Mouse (Mus musculus) cerebellum, adult 2 months (tissue): ENCODE measurements around the gene Six2. TPM values are rescaled to one million over a fixed set of nuclear protein-coding genes. Genes with fewer than 3 reads are reported as not detected.

Source experiments
- DNase-seq, 2 experiments: peaks; one replicate each; pipeline ENCODE4 v3.0.0; 2021
- H3K27ac ChIP-seq: fragments of 200-500 bp; 2 replicates; pipeline ENCODE4 v1.5.1; 2012; ENCODE audit warnings: low read length, control low read depth, inconsistent platforms; ENCODE audit not compliant: insufficient read depth
- H3K27me3 ChIP-seq: fragments of 200-500 bp; 2 replicates; pipeline ENCODE4 v1.6.1; 2012; ENCODE audit warnings: inconsistent platforms, mild to moderate bottlenecking, low read length, moderate library complexity; ENCODE audit not compliant: control insufficient read depth, insufficient read depth
- H3K4me1 ChIP-seq: fragments of 200-500 bp; 2 replicates; pipeline ENCODE4 v1.6.1; 2011; ENCODE audit warnings: low read length; ENCODE audit not compliant: control insufficient read depth, insufficient read depth
- H3K4me3 ChIP-seq: fragments of 200-500 bp; replicated peaks from 2 replicates; pipeline ENCODE3; 2011; ENCODE audit warnings: mild to moderate bottlenecking, low read depth, low read length, control low read depth; ENCODE audit not compliant: insufficient read depth
- CTCF ChIP-seq: fragments of 200-500 bp; IDR thresholded peaks from 2 replicates; pipeline ENCODE4 v1.5.1; 2011; ENCODE audit warnings: low read depth, mild to moderate bottlenecking, control low read depth, low read length, moderate library complexity, borderline replicate concordance; ENCODE audit not compliant: insufficient read depth
- POLR2A ChIP-seq: fragments of 200-500 bp; IDR thresholded peaks from 2 replicates; pipeline ENCODE4 v1.6.1; 2011; ENCODE audit warnings: low read length, control low read depth, borderline replicate concordance; ENCODE audit not compliant: insufficient read depth
- WGBS: fragments of 180-500 bp; shearing (Covaris S2); methylation state at CpG from one replicate; pipeline ENCODE4 v1.1.7; 2018; 5-methylcytosine and 5-hydroxymethylcytosine counted together
- polyA plus RNA-seq: library from polyadenylated mRNA; depleted of rRNA; stranded (reverse); fragments of >200 nt; gene quantifications from 2 replicates; pipeline ENCODE4 v1.2.3, GENCODE M21; 2012; rRNA removed

Gene Six2
- polyA plus RNA-seq, 1 experiment: 0.07 TPM

DNA sequence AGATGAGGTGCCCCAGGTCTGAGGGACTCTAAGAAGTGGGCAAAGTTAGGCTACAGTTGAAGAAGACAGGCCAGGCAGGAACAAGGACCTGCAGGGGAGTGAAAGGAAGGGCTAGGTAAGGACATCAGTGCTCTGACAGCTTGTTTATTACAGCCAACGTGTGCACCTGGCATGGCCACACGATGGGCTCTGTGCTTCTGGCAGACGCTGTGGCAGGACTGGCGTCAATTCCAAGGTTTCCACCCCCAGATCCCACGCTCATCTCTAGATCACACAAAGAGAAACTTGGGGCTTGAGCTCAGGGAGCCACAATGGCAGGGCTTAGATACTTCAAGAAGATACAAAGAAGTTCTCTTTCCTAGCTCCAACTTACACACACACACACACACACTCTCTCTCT, 26.6 kb downstream of the Six2 start:
- H3K4me3 ChIP-seq: no peak overlapping the region
- no peak overlapping the region for H3K27ac ChIP-seq
- 15% methylated on average over 5 of the region's 5 CpGs for WGBS
- no peaks in the 10 kb centered on the region for H3K27me3 ChIP-seq
- no peak for TF ChIP-seq CTCF
- TF ChIP-seq POLR2A: no peak
- H3K4me1 ChIP-seq: peaks cover 13% of the 10 kb centered on the region; the same call in 1 of the 2 replicates
- DNase-seq: peak; percentile 29 to 44

- TF ChIP-seq CTCF: no peak
- no peak for TF ChIP-seq POLR2A
- Histone ChIP-seq H3K4me1 (peaks cover 13% of the 10 kb centered on the region; the same call in 1 of the 2 replicates), H3K4me3 (no peak overlapping the region), H3K27ac (no peak overlapping the region), H3K27me3 (no peaks in the 10 kb centered on the region)
- 20% methylated on average over 1 of the region's 1 CpGs for WGBS
- DNase-seq: peak; percentile 31 to 64
Observed at GRCm38 (mm10) chr17:85660016-85660415, 28.1 kb downstream of the Six2 start.

DNA sequence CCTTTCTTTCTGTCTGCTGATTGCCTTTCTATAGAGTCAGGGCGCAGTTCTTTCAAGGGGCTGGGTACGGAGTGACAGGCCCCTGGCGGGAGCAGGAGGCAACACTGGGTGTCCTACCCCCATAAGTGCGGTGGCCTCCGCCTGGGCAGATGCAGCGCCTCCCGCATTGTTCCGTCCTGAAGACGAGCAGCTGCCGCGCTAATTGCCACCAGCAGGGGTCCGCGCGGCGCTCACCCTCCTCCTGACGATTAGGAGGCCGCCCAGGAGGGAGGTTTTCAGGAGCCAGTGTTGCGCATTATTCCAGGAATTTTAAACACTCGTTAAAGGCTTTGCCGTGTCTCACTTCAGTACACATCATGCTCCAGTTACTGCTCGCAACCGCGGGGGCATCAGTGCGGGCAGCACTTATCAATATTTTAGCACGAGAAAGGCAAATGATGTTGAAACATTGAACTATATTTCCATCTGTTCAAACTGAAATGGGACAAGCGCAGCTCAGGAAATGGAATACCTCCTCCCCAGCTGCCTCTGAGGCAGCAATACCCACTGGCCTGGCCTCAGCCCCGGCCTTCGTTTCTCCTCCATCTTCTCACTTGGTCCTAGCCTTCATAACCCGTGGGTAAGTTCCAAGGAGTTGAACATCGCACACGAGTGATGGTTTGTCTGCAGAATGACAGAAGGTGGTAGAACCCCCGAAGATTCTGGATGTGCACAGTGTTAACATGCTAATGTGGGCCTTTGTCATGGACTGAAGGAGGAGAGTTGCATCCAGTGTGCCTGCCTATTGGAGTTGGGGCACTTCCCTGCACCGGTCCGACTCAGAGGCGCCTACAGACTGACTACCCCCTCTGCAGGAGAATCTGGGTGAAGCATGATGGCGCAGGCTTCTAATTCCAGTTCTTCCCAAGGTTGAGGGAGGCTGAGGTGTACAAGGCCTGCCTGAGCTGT, 42.1 kb downstream of the Six2 start:
- no peak overlapping the region for H3K4me3 ChIP-seq
- no peak for TF ChIP-seq CTCF
- TF ChIP-seq POLR2A: no peak
- H3K27me3 ChIP-seq: peaks cover 1% of the 10 kb centered on the region; the same call in 1 of the 2 replicates
- peak; percentile 35 to 37 for DNase-seq
- 13% methylated on average over 36 of the region's 36 CpGs for WGBS
- no peaks in the 10 kb centered on the region for H3K4me1 ChIP-seq
- no peak overlapping the region for H3K27ac ChIP-seq

DNA sequence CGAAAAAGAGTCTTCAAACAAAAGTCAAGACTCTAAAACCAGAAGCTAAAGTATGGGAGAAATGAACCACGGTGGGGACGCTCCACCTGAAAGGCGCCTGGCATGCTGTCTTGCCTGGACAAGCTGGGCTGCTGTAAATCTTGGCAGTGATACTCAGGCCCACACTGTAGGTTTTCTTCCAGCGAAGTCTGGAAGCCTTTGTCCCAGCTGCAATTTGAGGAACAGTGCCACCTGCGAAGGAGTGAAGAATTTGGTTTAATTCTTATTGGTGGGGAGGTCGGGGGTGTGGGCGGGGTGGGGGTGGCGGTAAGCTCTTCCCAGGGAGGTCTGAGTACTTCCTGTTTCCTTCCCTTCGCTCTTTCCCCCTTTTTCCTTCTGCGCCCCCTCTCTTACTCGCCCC, 42.8 kb downstream of the Six2 start:
- 12% methylated on average over 10 of the region's 12 CpGs for WGBS
- Histone ChIP-seq H3K27me3 (peaks cover 1% of the 10 kb centered on the region; the same call in 1 of the 2 replicates), H3K27ac (no peak overlapping the region), H3K4me3 (no peak overlapping the region), H3K4me1 (no peaks in the 10 kb centered on the region)
- TF ChIP-seq CTCF: no peak
- TF ChIP-seq POLR2A: no peak
- DNase-seq: no peak

- Histone ChIP-seq H3K4me1 (no peaks in the 10 kb centered on the region), H3K27ac (no peak overlapping the region), H3K27me3 (no peaks in the 10 kb centered on the region), H3K4me3 (no peak overlapping the region)
- no peak for DNase-seq
- WGBS: 55% methylated on average over 6 of the region's 6 CpGs
- TF ChIP-seq POLR2A: no peak
- TF ChIP-seq CTCF: no peak
Observed at GRCm38 (mm10) chr17:85637876-85638275, 50.2 kb downstream of the Six2 start.

Other genes with a start within 250 kb of the Six2 start
- gene Six3, start 74.7 kb downstream of the Six2 start, polyA plus RNA-seq: 1.3 and 1.8 TPM in 2 replicates